Mouse (Mus musculus) forebrain, embryonic 15.5 days (tissue): Measurements from ENCODE around the gene Nop2. TPM values are rescaled to one million over a fixed set of nuclear protein-coding genes. Genes with fewer than 3 reads are reported as not detected.
"Not testable (repeated sequence)": the region's sequence is repeated elsewhere in the genome, so short reads cannot be mapped to it uniquely, and the experiment has no call there.

Source experiments
- ATAC-seq: fragments of 200-750 bp; cut with Nextera tagmentation; replicated peaks from 2 replicates; pipeline ENCODE4 v1.8.0; 2017; ENCODE audit warnings: mild to moderate bottlenecking, moderate TSS enrichment, moderate library complexity
- H3K27ac ChIP-seq: fragments of 300-500 bp; sonication (generic); replicated peaks from 2 replicates; pipeline ENCODE4 v1.5.1; 2015; ENCODE audit warnings: mild to moderate bottlenecking, inconsistent platforms
- H3K27me3 ChIP-seq: fragments of 300-500 bp; sonication (generic); 2 replicates; pipeline ENCODE4 v1.6.1; 2015; ENCODE audit warnings: inconsistent platforms
- H3K36me3 ChIP-seq: fragments of 300-500 bp; sonication (generic); 2 replicates; pipeline ENCODE4 v1.6.1; 2015; ENCODE audit warnings: mild to moderate bottlenecking, inconsistent platforms
- H3K4me1 ChIP-seq: fragments of 300-500 bp; sonication (generic); 2 replicates; pipeline ENCODE4 v1.6.1; 2015; ENCODE audit warnings: inconsistent platforms
- H3K4me2 ChIP-seq: fragments of 300-500 bp; sonication (generic); replicated peaks from 2 replicates; pipeline ENCODE4 v1.6.1; 2015; ENCODE audit warnings: mild to moderate bottlenecking, inconsistent platforms
- H3K4me3 ChIP-seq: fragments of 300-500 bp; sonication (generic); 2 replicates; pipeline ENCODE4 v1.5.1; 2015; ENCODE audit warnings: mild to moderate bottlenecking, inconsistent platforms
- H3K9ac ChIP-seq: fragments of 300-500 bp; sonication (generic); replicated peaks from 2 replicates; pipeline ENCODE4 v1.6.1; 2015; ENCODE audit warnings: mild to moderate bottlenecking, inconsistent platforms
- H3K9me3 ChIP-seq: fragments of 300-500 bp; sonication (generic); 2 replicates; pipeline ENCODE4 v1.6.1; 2016; ENCODE audit warnings: inconsistent platforms
- WGBS: fragments of 180-500 bp; shearing (Covaris S2); methylation state at CpG from one replicate; pipeline ENCODE4 v1.1.7; 2015; ENCODE audit warnings: mixed read lengths; 5-methylcytosine and 5-hydroxymethylcytosine counted together
- polyA plus RNA-seq: library from polyadenylated mRNA; unstranded; fragments of >200 nt; fragmentation: Nextera tagmentation; extraction: Ambion mirVana; gene quantifications from 2 replicates; pipeline ENCODE4 v1.2.1, GENCODE M21; 2015

Gene Nop2
- polyA plus RNA-seq, 1 experiment from 2014 or later = 51.8 TPM

DNA sequence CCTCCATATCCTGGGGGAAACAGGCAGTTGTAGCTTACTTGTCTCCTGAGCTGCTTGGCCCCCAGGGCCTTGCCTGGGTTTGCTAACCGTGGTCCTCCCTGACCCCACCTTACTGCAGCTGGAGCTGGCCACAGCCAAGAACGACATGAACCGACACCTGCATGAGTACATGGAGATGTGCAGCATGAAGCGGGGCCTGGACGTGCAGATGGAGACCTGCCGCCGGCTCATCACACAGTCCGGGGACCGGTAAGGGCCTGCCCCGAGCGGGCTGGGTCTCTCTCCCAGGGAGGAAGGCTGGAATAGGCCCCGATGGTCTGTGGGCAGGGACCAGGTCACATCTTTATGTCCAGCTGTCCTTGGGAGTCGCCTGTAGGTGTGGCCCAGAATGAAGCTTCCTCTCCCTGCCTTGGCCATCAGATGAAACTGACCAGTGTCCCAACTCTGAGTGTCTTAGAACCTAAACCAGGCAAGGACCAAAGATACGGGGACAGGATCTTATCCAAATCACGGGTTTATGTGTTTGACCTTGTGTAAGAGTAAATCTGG lies 27.3 kb downstream of the Nop2 start:
- H3K27me3 ChIP-seq = no peaks in the 10 kb centered on the region
- peaks cover 36% of the 10 kb centered on the region for H3K4me1 ChIP-seq
- no peak for ATAC-seq
- H3K27ac ChIP-seq = no peak overlapping the region
- 91% methylated on average over 15 of the region's 15 CpGs for WGBS
- no peak overlapping the region for H3K9ac ChIP-seq
- peaks cover 47% of the 10 kb centered on the region for H3K36me3 ChIP-seq
- H3K4me3 ChIP-seq = no peak overlapping the region
- no peaks in the 10 kb centered on the region for H3K9me3 ChIP-seq
- no peak overlapping the region for H3K4me2 ChIP-seq

DNA sequence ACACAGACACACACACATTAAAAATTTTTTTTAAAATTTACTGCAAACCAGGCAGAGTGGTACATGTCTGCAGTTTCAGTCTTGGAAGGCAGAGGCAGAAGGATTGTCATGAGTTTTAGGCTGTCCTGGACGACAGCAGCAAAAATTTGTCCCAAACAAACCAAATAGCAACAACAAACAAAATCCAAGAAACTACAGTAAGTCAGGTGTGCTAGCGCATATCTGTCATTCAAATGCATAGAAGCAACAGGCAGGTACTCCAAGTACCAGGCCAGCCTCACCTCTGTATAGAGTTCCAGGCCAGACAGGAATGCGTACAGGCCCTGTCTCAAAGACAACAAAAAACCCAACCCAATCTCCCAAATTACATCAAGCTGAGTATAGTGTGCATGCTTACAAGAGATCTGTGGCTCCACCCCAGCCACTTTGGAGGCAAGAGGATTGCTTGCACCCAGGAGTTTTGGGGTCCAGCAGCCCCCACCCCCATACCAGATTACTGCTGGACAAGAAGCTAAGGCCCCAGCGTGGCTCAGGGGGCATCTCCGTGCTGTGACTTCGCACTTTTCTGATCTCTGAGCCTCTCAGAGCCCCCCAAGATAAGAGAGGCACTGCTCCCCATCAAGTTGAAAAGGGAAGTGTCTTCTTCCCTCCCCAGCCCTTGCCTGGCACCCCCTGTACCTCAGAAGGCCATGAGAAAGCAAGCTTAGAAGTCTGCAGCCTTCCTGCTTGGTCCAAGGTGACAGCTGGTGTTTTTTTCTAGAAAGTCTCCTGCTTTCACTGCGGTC lies 28.3 kb downstream of the Nop2 start:
- Histone ChIP-seq H3K27ac (peak overlapping the region; percentile 40), H3K9ac (no peak overlapping the region)

DNA sequence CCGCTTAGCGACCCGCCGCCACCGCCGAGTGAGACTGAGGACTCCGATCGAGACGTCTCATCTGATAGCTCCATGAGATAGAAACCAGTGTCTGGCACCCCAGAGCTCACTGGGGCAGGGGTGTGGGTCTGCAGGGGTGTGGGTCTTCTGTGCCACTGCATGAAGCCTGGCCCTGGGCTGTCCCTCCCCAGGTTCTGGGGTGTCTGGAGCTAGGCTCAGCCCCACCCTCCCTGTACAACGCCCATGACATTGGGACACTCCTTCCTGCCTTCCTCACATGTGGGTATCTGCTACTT lies 28.8 kb downstream of the Nop2 start:
- peaks cover 45% of the 10 kb centered on the region for H3K36me3 ChIP-seq
- H3K27me3 ChIP-seq = no peaks in the 10 kb centered on the region

More for the DNA sequence above, 28.3 kb downstream of the Nop2 start:
- H3K9me3 ChIP-seq = no peaks in the 10 kb centered on the region
- no peaks in the 10 kb centered on the region for H3K27me3 ChIP-seq
- H3K36me3 ChIP-seq = peaks cover 45% of the 10 kb centered on the region
- ATAC-seq = no peak
- H3K4me1 ChIP-seq = peaks cover 40% of the 10 kb centered on the region
- H3K4me2 ChIP-seq = no peak overlapping the region
- 83% methylated on average over 7 of the region's 7 CpGs for WGBS
- no peak overlapping the region for H3K4me3 ChIP-seq

DNA sequence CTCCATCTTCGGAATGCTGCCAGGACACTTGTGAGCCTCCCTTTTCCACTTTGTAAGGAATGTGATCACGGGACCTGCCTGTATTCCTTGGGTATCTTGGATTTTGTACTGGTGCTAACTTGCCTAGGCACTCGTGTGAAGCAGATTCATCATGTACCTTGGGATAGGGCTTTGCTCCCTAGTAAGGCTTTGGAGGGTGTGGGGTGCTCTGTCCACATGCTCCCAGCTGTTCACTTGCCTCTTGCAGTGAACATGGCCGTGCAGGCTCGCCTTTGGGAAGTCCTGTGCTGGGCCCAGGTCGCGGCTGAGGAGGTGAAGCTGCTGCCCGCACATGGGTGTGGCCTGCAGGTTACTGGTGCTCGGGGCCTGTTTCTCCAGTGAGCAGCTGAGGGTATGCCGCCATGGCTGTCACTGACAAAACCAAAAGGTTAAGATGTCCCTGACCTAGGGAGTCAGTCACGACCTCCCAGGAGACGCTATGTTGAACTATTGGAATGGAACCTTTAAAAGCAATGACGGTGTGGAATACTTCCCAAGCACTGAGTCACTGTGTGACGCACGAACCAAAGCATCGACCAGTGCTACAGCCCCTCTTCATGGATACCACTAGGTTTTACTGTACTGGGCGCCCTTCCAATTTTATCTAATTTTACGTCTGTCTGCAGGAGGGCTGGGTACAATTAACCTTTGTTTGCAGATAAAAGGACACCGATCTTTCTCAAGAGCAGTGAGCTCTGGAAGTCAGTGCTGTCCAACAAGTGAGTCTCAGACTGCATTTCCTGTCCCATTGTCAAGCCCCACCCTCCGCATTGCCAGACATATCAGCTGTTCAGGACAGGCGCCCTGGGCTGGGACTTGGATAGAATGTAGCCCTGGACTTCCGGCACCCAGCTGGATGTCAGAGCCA lies 29.4 kb downstream of the Nop2 start:
- Histone ChIP-seq H3K4me1 (peaks cover 42% of the 10 kb centered on the region), H3K9me3 (no peaks in the 10 kb centered on the region), H3K9ac (no peak overlapping the region), H3K4me3 (no peak overlapping the region), H3K27me3 (no peaks in the 10 kb centered on the region), H3K27ac (peak overlapping the region; percentile 40), H3K36me3 (peaks cover 42% of the 10 kb centered on the region), H3K4me2 (no peak overlapping the region)
- 16% methylated on average over 22 of the region's 22 CpGs for WGBS
- no peak for ATAC-seq

More for the DNA sequence above, 28.8 kb downstream of the Nop2 start:
- Histone ChIP-seq H3K4me1 (peaks cover 40% of the 10 kb centered on the region), H3K9ac (no peak overlapping the region), H3K9me3 (no peaks in the 10 kb centered on the region), H3K4me2 (no peak overlapping the region), H3K4me3 (no peak overlapping the region), H3K27ac (peak overlapping the region; percentile 40)
- 57% methylated on average over 10 of the region's 10 CpGs for WGBS
- ATAC-seq = no peak

- not testable (repeated sequence) for H3K9me3 ChIP-seq, H3K27ac ChIP-seq, ATAC-seq, H3K27me3 ChIP-seq, H3K4me2 ChIP-seq, H3K4me3 ChIP-seq, H3K9ac ChIP-seq
- Histone ChIP-seq H3K36me3 (peaks cover 41% of the 10 kb centered on the region), H3K4me1 (peaks cover 50% of the 10 kb centered on the region)
- WGBS = 8% methylated on average over 4 of the region's 5 CpGs
Observed at GRCm38 (mm10) chr6:125161971-125162370, 30.3 kb downstream of the Nop2 start.

- H3K9ac ChIP-seq, ATAC-seq, H3K27me3 ChIP-seq, H3K9me3 ChIP-seq, H3K4me2 ChIP-seq, H3K4me3 ChIP-seq, H3K27ac ChIP-seq: not testable (repeated sequence)
- Histone ChIP-seq H3K36me3 (peaks cover 45% of the 10 kb centered on the region), H3K4me1 (peaks cover 58% of the 10 kb centered on the region)
- WGBS = 73% methylated on average over 13 of the region's 16 CpGs
Observed at GRCm38 (mm10) chr6:125162615-125163305, 31.1 kb downstream of the Nop2 start.

- peaks cover 52% of the 10 kb centered on the region for H3K36me3 ChIP-seq
- peak overlapping the region; percentile 88 for H3K4me3 ChIP-seq
- no peaks in the 10 kb centered on the region for H3K27me3 ChIP-seq
- peak overlapping the region; percentile 92 for H3K27ac ChIP-seq
- peak overlapping the region; percentile 87 for H3K4me2 ChIP-seq
- no peaks in the 10 kb centered on the region for H3K9me3 ChIP-seq
- H3K4me1 ChIP-seq = peaks cover 59% of the 10 kb centered on the region
- 3% methylated on average over 20 of the region's 20 CpGs for WGBS
- H3K9ac ChIP-seq = peak overlapping the region; percentile 86
- ATAC-seq = no peak
Observed at GRCm38 (mm10) chr6:125163801-125164657, 32.3 kb downstream of the Nop2 start.

- Histone ChIP-seq H3K9ac (peak overlapping the region; percentile 86), H3K4me2 (peak overlapping the region; percentile 87), H3K9me3 (no peaks in the 10 kb centered on the region), H3K4me3 (peak overlapping the region; percentile 88), H3K4me1 (peaks cover 59% of the 10 kb centered on the region), H3K27ac (peak overlapping the region; percentile 92), H3K36me3 (peaks cover 52% of the 10 kb centered on the region), H3K27me3 (no peaks in the 10 kb centered on the region)
- ATAC-seq = peak; percentile 37
- under 1% methylated on average over 38 of the region's 39 CpGs for WGBS
Observed at GRCm38 (mm10) chr6:125164672-125165327, 33.1 kb downstream of the Nop2 start.

- peaks cover 55% of the 10 kb centered on the region for H3K36me3 ChIP-seq
- WGBS = under 1% methylated on average over 36 of the region's 36 CpGs
- peak overlapping the region; percentile 92 for H3K27ac ChIP-seq
- peaks cover 54% of the 10 kb centered on the region for H3K4me1 ChIP-seq
- peak overlapping the region; percentile 88 for H3K4me3 ChIP-seq
- no peaks in the 10 kb centered on the region for H3K27me3 ChIP-seq
- peak overlapping the region; percentile 87 for H3K4me2 ChIP-seq
- peak; percentile 94 for ATAC-seq
- H3K9me3 ChIP-seq = no peaks in the 10 kb centered on the region
- H3K9ac ChIP-seq = peak overlapping the region; percentile 86
Observed at GRCm38 (mm10) chr6:125165328-125165891, 33.7 kb downstream of the Nop2 start.

GRCm38 (mm10) chr6:125166051-125166751 lies 34.5 kb downstream of the Nop2 start, which contains the start of gene Gapdh:
Gapdh (minus strand) TSS chr6:125166467.
- peaks cover 55% of the 10 kb centered on the region for H3K36me3 ChIP-seq
- H3K27ac ChIP-seq = peak within 1 kb of the TSS; percentile 92
- H3K4me2 ChIP-seq = peak within 1 kb of the TSS; percentile 87
- ATAC-seq = peak; percentile 4; the same call in 1 of the 2 replicates
- H3K4me1 ChIP-seq = peaks cover 47% of the 10 kb centered on the region
- peak within 1 kb of the TSS; percentile 86 for H3K9ac ChIP-seq
- H3K4me3 ChIP-seq = peak within 1 kb of the TSS; percentile 88
- no peaks in the 10 kb centered on the region for H3K9me3 ChIP-seq
- under 1% methylated on average over 18 of the region's 18 CpGs for WGBS
- H3K27me3 ChIP-seq = no peaks in the 10 kb centered on the region
